Mouse (Mus musculus) hindbrain, postnatal 0 days (tissue): ENCODE results near the gene Tbl3. TPM values are rescaled to one million over a fixed set of nuclear protein-coding genes. Genes with fewer than 3 reads are reported as not detected.
"Not testable (repeated sequence)": the region's sequence is repeated elsewhere in the genome, so short reads cannot be mapped to it uniquely, and the experiment has no call there.

Experiments used
- ATAC-seq: fragments of 200-750 bp; cut with Nextera tagmentation; 2 replicates; pipeline ENCODE4 v1.8.0; 2017; ENCODE audit warnings: mild to moderate bottlenecking, moderate TSS enrichment, moderate library complexity
- DNase-seq: peaks from one replicate; pipeline ENCODE4 v3.0.0-alpha.2; 2015; ENCODE audit warnings: low spot score
- H3K27ac ChIP-seq: fragments of 300-500 bp; sonication (generic); 2 replicates; pipeline ENCODE4 v1.5.1; 2014; ENCODE audit warnings: mild to moderate bottlenecking
- H3K27me3 ChIP-seq: fragments of 300-500 bp; sonication (generic); 2 replicates; pipeline ENCODE4 v1.6.1; 2014; ENCODE audit warnings: low read length, mixed read lengths; ENCODE audit not compliant: insufficient read depth
- H3K36me3 ChIP-seq: fragments of 300-500 bp; sonication (generic); 2 replicates; pipeline ENCODE4 v1.6.1; 2014; ENCODE audit warnings: low read length, mixed read lengths; ENCODE audit not compliant: insufficient read depth
- H3K4me1 ChIP-seq: fragments of 300-500 bp; sonication (generic); 2 replicates; pipeline ENCODE4 v1.6.1; 2014; ENCODE audit warnings: antibody characterized with exemption, low read length, mixed read lengths; ENCODE audit not compliant: insufficient read depth
- H3K4me2 ChIP-seq: fragments of 300-500 bp; sonication (generic); 2 replicates; pipeline ENCODE4 v1.6.1; 2014; ENCODE audit warnings: low read depth, mild to moderate bottlenecking, low read length, moderate library complexity, mixed read lengths
- H3K4me3 ChIP-seq: fragments of 300-500 bp; sonication (generic); 2 replicates; pipeline ENCODE4 v1.5.1; 2014; ENCODE audit warnings: low read length
- H3K9ac ChIP-seq: fragments of 300-500 bp; sonication (generic); replicated peaks from 2 replicates; pipeline ENCODE4 v1.6.1; 2014; ENCODE audit warnings: mild to moderate bottlenecking, low read length, moderate library complexity, mixed read lengths
- H3K9me3 ChIP-seq: fragments of 300-500 bp; sonication (generic); 2 replicates; pipeline ENCODE4 v1.6.1; 2016; ENCODE audit warnings: low read length, mixed read lengths
- CTCF ChIP-seq: IDR thresholded peaks from 2 replicates; pipeline ENCODE4 v1.5.1; 2016; ENCODE audit warnings: antibody characterized with exemption, control low read depth, low read depth
- WGBS: fragments of 180-500 bp; shearing (Covaris S2); extraction: QIAGEN DNeasy Blood & Tissue Kit; methylation state at CpG from one replicate; pipeline ENCODE4 v1.1.7; 2014; 5-methylcytosine and 5-hydroxymethylcytosine counted together
- polyA plus RNA-seq: library from polyadenylated mRNA; unstranded; fragments of >200 nt; fragmentation: Nextera tagmentation; extraction: Ambion mirVana; gene quantifications from 2 replicates; pipeline ENCODE4 v1.2.1, GENCODE M21; 2015
- total RNA-seq: library from RNA; depleted of rRNA; stranded (reverse); fragments of >200 nt; gene quantifications from 2 replicates; pipeline ENCODE4 v1.2.3, GENCODE M21; 2014

Gene Tbl3
- total and polyA plus RNA-seq, 2 experiments from 2014 or later, result 49.2 to 53.2 TPM

GRCm38 (mm10) chr17:24723122-24723880 lies 15.8 kb upstream of the Tbl3 start:
- ATAC-seq, result no peak
- peak overlapping the region; percentile 83 for H3K9ac ChIP-seq
- 4% methylated on average over 12 of the region's 12 CpGs for WGBS
- H3K27me3 ChIP-seq, result no peaks in the 10 kb centered on the region
- H3K4me2 ChIP-seq, result peak overlapping the region; percentile 83
- no peaks in the 10 kb centered on the region for H3K9me3 ChIP-seq
- peaks cover 12% of the 10 kb centered on the region for H3K36me3 ChIP-seq
- H3K4me3 ChIP-seq, result peak overlapping the region; percentile 82
- no peak for TF ChIP-seq CTCF
- DNase-seq, result no peak
- H3K27ac ChIP-seq, result peak overlapping the region; percentile 86
- H3K4me1 ChIP-seq, result peaks cover 7% of the 10 kb centered on the region; the same call in 1 of the 2 replicates

GRCm38 (mm10) chr17:24722220-24722924 lies 14.9 kb upstream of the Tbl3 start:
- H3K4me3 ChIP-seq, result 0 out of 2 replicates have a peak overlapping the region, but pooled peaks have one; percentile 3
- H3K9me3 ChIP-seq, result no peaks in the 10 kb centered on the region
- TF ChIP-seq CTCF, result no peak
- H3K27me3 ChIP-seq, result no peaks in the 10 kb centered on the region
- no peak for ATAC-seq
- no peak for DNase-seq
- H3K36me3 ChIP-seq, result peaks cover 12% of the 10 kb centered on the region
- WGBS, result 39% methylated on average over 13 of the region's 13 CpGs
- no peak overlapping the region for H3K27ac ChIP-seq
- H3K4me1 ChIP-seq, result peaks cover 7% of the 10 kb centered on the region; the same call in 1 of the 2 replicates
- H3K9ac ChIP-seq, result no peak overlapping the region
- H3K4me2 ChIP-seq, result no peak overlapping the region; the same call in 1 of the 2 replicates

GRCm38 (mm10) chr17:24721383-24721955 lies 14.0 kb upstream of the Tbl3 start:
- Histone ChIP-seq H3K4me3 (peak overlapping the region; percentile 61; the same call in 1 of the 2 replicates), H3K36me3 (peaks cover 12% of the 10 kb centered on the region), H3K9ac (peak overlapping the region; percentile 85; the same call in 1 of the 2 replicates), H3K4me2 (peak overlapping the region; percentile 63)
- H3K9me3 ChIP-seq, ATAC-seq, H3K27ac ChIP-seq, DNase-seq, H3K4me1 ChIP-seq, H3K27me3 ChIP-seq: not testable (repeated sequence)
- WGBS, result 73% methylated on average over 7 of the region's 7 CpGs

GRCm38 (mm10) chr17:24720616-24721015 lies 13.2 kb upstream of the Tbl3 start:
- H3K27me3 ChIP-seq, ATAC-seq, H3K9me3 ChIP-seq, H3K4me1 ChIP-seq: not testable (repeated sequence)
- peak overlapping the region; percentile 63 for H3K4me2 ChIP-seq
- H3K4me3 ChIP-seq, result peak overlapping the region; percentile 61
- H3K36me3 ChIP-seq, result peaks cover 12% of the 10 kb centered on the region
- peak overlapping the region; percentile 82; the same call in 1 of the 2 replicates for H3K27ac ChIP-seq
- WGBS, result 2% methylated on average over 10 of the region's 11 CpGs
- DNase-seq, result peak; percentile 5
- peak overlapping the region; percentile 85 for H3K9ac ChIP-seq

- H3K4me3 ChIP-seq, result peak overlapping the region; percentile 61
- peaks cover 12% of the 10 kb centered on the region for H3K36me3 ChIP-seq
- no peaks in the 10 kb centered on the region for H3K27me3 ChIP-seq
- TF ChIP-seq CTCF, result no peak
- DNase-seq, result peak; percentile 99
- H3K4me1 ChIP-seq, result peaks cover 7% of the 10 kb centered on the region; the same call in 1 of the 2 replicates
- WGBS, result under 1% methylated on average over 61 of the region's 61 CpGs
- H3K9ac ChIP-seq, result peak overlapping the region; percentile 85
- peak; percentile 97 for ATAC-seq
- H3K27ac ChIP-seq, result peak overlapping the region; percentile 82
- peak overlapping the region; percentile 63 for H3K4me2 ChIP-seq
- no peaks in the 10 kb centered on the region for H3K9me3 ChIP-seq
Observed at GRCm38 (mm10) chr17:24719494-24720222, 12.2 kb upstream of the Tbl3 start.

GRCm38 (mm10) chr17:24718938-24719337 lies 11.5 kb upstream of the Tbl3 start:
- WGBS, result 69% methylated on average over 5 of the region's 5 CpGs
- not testable (repeated sequence) for H3K27ac ChIP-seq

More at GRCm38 (mm10) chr17:24718938-24719337, 11.5 kb upstream of the Tbl3 start:
- not testable (repeated sequence) for H3K9me3 ChIP-seq, H3K9ac ChIP-seq, DNase-seq, ATAC-seq, H3K27me3 ChIP-seq, H3K4me1 ChIP-seq
- TF ChIP-seq CTCF, result peak; percentile 27; the same call in 1 of the 2 replicates
- peak overlapping the region; percentile 61 for H3K4me3 ChIP-seq
- peak overlapping the region; percentile 59 for H3K4me2 ChIP-seq
- peaks cover 12% of the 10 kb centered on the region for H3K36me3 ChIP-seq
